Mouse (Mus musculus) adrenal gland, adult (tissue): ENCODE measurements at regions not wholly inside any gene's neighbourhood (a gene's known extent, or its start where the extent isn't known, plus 50 kb on each side); places are given as distances from the start of the nearest gene placed in this dataset.

Experiments used
- DNase-seq, 2 experiments: peaks; one replicate each; pipeline ENCODE4 v3.0.0; 2022 to 2023; ENCODE audit warnings: low spot score in 1 of 2; ENCODE audit not compliant: inconsistent age in 2 of 2

DNA sequence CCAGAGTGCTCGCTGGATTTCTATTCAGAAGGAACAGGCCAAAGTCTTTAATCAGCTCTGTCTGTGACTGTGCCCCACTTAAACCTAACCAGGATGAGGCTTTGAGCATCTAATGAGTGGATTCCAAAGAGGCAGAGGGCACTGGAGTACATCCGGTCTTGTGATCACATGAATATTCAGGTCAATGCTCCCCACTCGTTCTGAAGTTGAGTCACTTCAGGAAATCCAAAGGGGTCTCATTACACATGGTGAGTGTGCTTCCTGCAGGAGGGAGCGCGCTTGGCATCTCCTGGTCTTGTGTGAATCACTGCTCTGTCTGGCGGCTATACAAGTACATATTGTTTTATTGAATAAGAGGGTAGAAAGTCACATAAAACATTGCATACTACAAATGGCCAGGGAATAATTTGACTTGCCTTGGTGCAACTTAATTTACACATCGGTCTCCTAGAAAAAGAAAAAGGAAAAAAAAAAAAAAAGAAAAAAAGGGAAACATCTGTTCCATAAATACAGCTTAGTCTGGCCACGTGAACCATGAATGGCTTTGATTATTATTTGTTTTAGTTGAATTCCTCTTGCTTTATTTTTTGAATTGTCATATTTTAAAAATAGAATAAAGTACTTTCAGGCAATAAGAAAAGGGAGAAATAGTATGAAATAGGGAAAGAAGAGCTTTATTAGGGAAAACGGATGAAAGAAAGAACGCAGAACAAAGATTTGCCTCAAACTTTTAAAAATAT is 148.1 kb upstream of the Hmga2 start:
- no peak for DNase-seq

DNA sequence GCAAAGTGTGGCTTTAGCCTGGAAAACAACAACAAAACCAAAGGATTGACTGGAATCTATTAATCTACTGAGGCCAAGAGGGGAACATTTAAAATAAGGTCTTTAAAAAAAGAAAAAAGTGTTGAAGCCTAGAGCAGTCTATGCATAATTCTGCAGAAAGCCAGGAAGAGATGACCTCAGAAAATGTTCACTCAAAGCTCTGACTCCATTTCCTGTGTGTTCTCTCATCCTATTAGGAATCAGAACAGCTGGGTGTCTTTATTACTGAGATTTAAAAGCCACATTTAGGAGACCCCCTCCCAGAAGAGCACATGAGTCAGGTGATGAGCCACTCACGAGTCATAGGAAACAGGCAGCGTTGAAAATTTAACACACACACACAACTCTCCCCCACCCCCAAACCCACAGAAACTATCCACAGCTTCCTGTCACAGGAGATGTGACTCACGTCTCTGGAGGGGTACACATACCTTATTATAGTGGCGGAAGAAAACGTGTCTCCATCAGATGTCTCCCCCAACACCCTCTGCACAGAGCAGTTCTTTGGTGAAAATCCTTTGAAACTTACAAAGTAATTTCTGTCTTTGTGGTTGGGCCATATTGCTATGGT is 140.2 kb upstream of the Hmga2 start:
- DNase-seq: no peak

DNA sequence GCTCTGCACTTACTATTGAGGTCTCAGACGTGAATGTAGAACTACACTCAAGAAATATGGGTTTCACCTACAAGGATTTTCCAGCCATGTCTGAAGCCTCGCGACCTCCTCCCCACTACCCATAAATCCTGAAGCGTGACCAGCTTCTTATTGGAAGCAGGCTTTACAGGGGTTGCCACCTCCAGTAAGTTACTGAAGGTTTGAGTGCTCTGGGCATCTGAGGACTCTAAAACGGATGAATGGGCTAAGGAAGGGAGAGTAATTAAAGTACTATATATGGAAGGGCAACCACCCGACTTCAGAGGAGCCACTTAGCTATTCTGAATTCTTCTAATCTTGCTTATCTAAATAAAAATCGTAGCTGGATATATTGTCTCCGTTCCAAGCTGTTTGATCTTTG is 136.1 kb upstream of the Hmga2 start:
- DNase-seq: no peak

- no peak for DNase-seq
Observed at GRCm38 (mm10) chr10:120610076-120610475, 133.8 kb upstream of the Hmga2 start.

DNA sequence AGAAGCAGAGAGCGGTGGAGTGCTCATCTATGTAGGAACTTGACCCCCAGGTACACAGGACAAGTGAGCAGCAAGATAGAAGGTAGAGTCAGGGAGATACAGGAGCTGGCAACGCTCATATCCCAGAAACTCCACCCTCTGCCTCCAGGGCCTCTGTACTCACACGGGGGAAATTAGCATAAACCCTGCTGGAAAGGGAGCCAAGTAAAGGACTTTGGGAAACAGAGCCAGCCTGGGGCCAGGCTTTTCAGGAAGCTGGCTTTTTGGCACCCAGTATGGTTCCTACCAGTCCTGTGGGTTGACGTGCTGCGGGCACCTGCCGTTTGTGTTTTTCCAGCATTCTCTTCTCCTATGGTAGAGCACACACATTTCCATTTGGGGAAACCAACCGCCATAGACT is 128.2 kb upstream of the Hmga2 start:
- no peak for DNase-seq

DNA sequence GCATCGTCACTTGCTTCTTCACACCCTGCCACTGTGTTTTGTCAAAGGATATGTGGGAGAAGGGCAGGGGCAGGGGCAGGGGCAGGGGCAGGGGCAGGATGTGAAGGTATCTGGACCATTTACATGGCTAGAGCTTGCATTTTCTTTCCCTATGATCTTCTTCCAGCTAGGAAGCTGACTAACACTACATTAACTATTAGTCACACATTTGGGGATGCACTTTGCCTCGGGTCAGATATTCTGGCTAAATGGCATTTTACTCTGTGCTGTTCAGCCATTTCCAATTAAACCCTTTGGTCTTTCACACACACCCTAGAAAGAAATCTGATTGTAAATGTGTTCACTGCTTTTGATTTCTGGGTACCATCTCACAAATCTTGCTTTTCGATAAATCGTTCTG is 126.9 kb upstream of the Hmga2 start:
- no peak for DNase-seq

DNA sequence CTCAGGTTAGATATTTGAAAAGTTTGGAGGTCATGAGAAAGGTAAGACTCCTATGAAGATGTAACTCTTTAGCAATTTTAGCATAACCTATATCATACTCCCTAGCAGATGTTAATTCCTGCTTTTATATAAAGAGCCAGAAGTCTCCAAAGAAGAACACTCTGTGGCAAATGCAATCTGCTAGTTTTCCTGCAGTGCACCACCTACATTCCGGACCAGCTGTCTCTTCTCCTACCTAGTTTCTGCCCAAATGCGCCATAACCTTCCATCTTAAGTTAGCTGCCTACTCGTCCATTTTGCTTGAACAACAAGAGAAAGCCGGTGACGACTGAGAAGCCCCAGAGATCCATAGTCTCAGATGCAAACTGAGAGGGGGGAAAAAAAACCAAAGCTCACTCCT is 124.5 kb upstream of the Hmga2 start:
- no peak for DNase-seq

GRCm38 (mm10) chr10:120599551-120599950 is 123.3 kb upstream of the Hmga2 start:
- DNase-seq: no peak

- no peak for DNase-seq
Observed at GRCm38 (mm10) chr10:120597320-120597887, 121.1 kb upstream of the Hmga2 start.

DNA sequence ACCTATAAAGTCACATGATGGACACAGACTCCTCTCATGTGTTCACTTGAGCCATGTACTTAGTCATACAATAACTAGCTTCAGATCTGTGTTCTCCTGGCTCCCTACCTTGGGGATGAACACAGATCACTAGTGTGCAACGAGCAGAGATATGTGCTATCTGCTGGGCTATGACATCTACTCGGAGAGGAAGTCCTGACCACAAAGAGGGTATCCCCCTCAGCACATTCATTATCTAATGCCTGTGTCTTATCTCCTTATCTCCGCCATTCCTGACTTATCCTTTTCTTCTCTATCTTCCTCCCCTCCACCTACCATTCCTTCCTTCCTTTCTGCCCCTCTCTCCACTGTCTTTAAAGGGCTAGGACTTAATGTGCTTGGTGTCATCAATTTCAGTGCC is 118.9 kb upstream of the Hmga2 start:
- DNase-seq: no peak

- no peak for DNase-seq
Observed at GRCm38 (mm10) chr10:120593876-120594275, 117.6 kb upstream of the Hmga2 start.

DNA sequence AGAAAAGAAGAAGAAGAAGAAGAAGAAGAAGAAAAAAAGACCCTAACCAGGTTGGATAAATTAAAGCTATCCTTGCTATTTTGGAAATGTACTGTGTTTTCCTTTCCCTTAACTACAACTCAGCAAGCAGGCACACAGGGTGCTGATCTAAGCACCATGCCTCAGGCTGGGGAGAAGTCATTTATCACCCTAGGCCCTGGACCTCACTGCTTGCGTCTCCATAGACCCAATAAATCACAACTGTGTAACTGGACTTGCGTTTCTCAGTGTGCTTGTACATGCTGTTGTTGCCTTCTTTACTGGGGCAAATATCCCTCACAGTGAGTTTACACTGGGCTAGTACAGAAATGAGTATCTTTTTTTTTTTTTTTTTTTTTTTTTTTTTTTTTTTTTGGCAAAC is 113.4 kb upstream of the Hmga2 start:
- DNase-seq: no peak

DNA sequence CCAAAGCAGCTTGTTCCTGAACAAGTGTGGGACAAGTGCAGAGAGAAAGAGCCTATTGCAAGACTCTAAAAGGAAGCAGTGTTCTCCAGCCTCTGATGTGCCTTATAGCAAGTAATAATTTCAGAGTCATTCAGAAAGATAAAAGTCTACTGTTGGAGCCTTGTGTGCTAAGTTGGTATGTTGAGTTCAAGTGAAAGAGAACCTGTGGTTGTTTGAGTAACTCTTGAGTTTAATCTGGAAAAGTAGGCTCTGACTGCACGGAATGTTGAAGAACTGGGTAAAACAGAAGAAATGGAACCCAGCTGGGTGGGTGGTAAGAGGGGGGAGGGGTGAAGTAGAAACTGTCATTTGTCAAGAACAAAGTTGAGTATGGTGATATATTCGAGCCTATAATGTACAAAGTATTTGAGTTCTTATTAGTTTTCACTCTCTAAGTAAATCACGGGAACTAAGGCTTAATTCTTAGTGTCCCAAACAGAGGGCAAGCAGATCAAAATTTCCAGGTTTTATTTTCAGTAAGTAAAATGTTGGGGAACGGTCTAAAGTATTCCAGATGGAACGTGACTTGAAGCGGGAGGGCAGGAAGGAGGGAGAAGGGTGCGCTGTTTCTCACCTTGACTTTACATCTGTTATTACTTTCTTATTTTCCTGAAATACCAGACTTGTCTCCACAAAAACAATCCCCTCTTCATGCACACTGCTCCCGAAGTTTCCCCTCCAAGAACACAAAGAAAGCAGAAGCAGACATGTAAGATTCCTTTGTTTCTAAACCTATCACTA is 111.8 kb upstream of the Hmga2 start:
- no peak for DNase-seq

DNA sequence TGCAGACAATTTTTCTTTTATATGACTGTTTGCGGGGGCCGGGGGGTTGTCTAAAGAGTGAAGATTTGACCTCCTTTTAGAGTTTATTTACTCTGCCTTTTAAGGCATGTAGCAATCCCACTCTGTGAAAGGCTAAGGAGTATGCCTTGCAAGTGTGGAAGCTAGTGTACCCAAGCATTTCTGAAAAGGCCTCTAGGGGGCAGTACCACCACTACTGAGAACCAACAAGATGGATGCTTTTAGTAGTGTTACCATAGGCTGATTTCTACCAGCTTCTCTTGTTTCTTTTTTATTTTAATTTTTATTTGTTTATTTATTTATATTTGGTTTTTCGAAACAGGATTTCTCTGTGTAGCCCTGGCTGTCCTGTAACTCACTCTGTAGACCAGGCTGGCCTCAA is 110.9 kb upstream of the Hmga2 start:
- DNase-seq: peak; percentile 51 to 88

DNA sequence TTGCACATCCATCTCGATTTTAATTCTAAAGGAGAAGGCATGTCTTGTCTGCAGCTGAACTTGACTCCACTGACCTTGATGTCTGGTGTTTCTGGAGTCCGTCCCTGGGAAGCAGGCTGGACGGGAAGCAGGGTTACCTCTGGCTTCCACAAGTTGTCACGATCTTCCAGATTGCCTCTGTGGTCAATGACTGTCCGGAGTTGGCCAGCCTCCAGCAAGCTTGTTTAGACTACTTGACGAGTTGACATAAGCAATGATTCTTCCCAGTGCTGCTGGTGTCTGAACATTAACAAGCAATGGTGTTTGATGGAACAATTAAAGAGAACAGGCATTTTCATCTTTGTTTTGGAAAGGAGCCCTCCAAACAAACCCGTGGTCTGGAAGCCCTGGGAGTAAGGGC is 106.2 kb upstream of the Hmga2 start:
- DNase-seq: peak; percentile 9 to 40

- DNase-seq: no peak
Observed at GRCm38 (mm10) chr10:120581547-120581946, 105.3 kb upstream of the Hmga2 start.

DNA sequence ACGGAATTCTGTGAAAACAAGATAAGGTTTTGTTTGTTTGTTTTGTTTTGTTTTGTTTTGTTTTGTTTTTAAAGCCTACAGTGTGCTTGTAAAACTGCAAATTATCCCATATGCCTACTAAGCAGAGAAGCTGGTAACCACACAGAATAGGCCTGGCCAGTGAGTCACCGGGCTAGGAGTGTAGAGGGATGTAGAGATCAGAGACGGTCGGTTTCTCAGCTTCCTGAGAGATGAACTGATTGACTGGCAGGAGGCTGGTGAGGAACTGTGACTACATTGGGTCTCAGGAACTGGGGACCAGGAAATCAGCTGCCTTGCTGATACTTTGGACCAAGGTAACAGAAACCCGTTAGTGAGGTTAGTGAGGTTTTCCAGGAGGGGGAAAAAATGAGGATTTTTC is 100.6 kb upstream of the Hmga2 start:
- DNase-seq: no peak

GRCm38 (mm10) chr10:120576148-120576547 is 99.9 kb upstream of the Hmga2 start:
- DNase-seq: no peak

DNA sequence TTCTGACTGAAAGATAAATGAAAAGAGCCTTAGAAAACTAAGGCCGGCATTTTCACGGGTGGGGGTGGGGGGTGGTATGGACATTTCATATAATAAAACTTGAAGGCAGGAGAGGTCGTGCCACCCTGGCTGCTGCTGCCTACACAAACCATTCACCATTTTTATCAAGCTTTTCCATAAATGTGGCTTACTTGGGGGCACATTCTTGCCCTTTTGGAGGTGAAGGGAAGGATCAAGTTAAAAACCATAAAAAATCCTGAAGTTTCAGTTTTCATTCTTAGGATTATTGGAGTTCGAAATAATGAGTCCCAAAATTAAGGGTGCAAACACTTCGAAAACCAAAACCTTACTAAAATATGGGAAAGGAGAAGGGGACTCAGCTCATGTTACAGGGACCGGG is 95.1 kb upstream of the Hmga2 start:
- DNase-seq: no peak

DNA sequence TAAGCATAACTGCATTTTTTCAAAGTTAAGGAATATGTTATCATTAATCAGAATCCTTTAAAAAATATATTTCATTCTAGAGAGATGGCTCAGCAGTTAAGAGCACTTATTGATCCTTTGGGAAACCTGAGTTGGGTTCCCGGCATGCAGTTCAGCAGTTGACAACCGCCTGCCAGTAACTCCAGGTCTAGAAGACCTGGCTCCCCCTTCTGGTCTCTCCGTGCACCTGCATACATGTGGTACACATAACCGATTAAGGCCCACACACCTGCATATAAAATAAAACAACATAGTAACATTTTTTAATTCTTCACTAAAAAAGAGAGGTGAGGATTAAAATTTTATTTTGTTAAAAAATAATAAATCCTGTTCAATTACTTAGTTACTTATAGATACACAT is 89.7 kb upstream of the Hmga2 start:
- DNase-seq: no peak

DNA sequence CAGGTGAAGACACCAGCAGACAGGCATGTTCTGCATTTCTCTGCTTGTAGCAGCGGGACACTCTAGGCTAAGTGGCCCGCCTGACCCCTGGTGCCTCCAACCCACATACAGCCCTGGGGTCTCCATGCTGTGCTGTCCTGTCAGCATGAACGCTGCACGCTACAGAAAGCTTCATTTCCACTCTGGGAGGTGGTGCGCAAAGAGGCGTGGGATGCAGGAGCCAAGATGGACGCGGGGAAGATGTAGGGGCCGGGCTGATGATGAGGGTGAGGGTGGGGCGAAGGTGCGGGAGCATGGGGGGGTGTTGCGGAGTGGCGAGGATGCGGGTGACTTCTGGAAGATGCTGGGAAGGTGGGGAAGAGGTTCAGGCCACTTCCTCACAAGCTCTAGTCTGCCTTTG is 88.6 kb upstream of the Hmga2 start:
- no peak for DNase-seq

- DNase-seq: peak; percentile 22 to 57
Observed at GRCm38 (mm10) chr10:120563926-120564325, 87.7 kb upstream of the Hmga2 start.
